Mouse (Mus musculus): ENCODE measurements around the gene Usp33. TPM values are rescaled to one million over a fixed set of nuclear protein-coding genes. Genes with fewer than 3 reads are reported as not detected.
A peak's percentile ranks its signal among the peaks of the same experiment; 100 is the strongest.

Gene Usp33
- polyA plus RNA-seq, 1 experiment from 2014 or later = 13.6 TPM

DNA sequence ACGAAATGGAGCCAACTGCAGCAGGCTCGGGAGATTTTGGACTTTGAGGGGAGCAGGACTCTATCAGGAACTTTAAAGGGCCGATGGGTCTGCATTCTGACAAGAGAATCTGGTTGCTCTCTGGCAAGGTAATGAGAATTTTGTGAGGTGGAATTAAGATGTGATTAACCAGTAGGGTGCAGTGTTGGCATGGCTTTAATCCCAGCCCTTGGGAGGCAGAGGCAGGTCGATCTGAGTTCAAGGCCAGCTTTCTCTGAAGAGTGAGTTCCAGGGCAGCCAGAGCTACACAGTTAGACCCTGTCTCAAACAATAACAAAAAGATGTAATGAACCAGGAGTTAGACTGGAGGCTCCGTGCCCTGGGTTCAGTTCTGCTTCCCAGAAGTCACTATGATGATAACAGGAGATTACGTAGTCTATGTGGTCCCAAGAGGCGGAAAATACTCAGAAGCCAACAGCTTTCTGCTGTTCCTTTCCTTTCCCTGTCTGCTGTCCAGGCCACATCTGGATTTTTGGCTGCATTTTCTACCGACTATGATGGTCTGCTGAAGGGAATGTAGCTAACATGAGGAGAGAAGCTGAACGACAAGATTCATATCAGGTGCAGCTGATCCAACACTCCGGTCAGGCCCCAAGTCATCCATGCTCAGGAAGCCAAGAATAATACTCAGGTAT, 25.2 kb upstream of the Usp33 start:
- no peak overlapping the region for H3K4me2 ChIP-seq (ENCODE audit: low read depth, low read length)
- TF ChIP-seq CTCF (IDR thresholded peaks at IDR 0.05; ENCODE audit: low read depth) (peak; percentile 47), EP300 (IDR thresholded peaks at IDR 0.05; ENCODE audit: low read depth) (no peak)
- no peak overlapping the region for H3K27ac ChIP-seq (ENCODE audit: low read depth)
- no peaks in the 10 kb centered on the region for H3K27me3 ChIP-seq (ENCODE audit: insufficient read depth, low read length)
- no peak overlapping the region for H3K9ac ChIP-seq (replicated peaks)
- no peak for DNase-seq
- no peaks in the 10 kb centered on the region for H3K9me3 ChIP-seq (ENCODE audit: low read length)
- no peak for ATAC-seq
- H3K36me3 ChIP-seq (replicated peaks; ENCODE audit: insufficient read depth, low read length) = 0 out of 2 replicates have a peak, but pooled peaks cover 2% of the 10 kb centered on the region
- no peak overlapping the region for H3K4me3 ChIP-seq (ENCODE audit: low read depth, low read length)
- H3K4me1 ChIP-seq (ENCODE audit: insufficient read depth) = no peaks in the 10 kb centered on the region
- WGBS (ENCODE audit: insufficient replicate concordance) = 81% methylated on average over 10 of the region's 10 CpGs

GRCm38 (mm10) chr3:152321765-152322547, 24.3 kb upstream of the Usp33 start:
- Histone ChIP-seq H3K4me3 (ENCODE audit: low read depth, low read length) (no peak overlapping the region), H3K9me3 (ENCODE audit: low read length) (no peaks in the 10 kb centered on the region), H3K9ac (replicated peaks) (no peak overlapping the region), H3K36me3 (replicated peaks; ENCODE audit: insufficient read depth, low read length) (0 out of 2 replicates have a peak, but pooled peaks cover 2% of the 10 kb centered on the region), H3K4me1 (ENCODE audit: insufficient read depth) (no peaks in the 10 kb centered on the region), H3K27ac (ENCODE audit: low read depth) (no peak overlapping the region), H3K27me3 (ENCODE audit: insufficient read depth, low read length) (no peaks in the 10 kb centered on the region), H3K4me2 (ENCODE audit: low read depth, low read length) (no peak overlapping the region)
- 86% methylated on average over 8 of the region's 8 CpGs for WGBS (ENCODE audit: insufficient replicate concordance)
- no peak for ATAC-seq
- TF ChIP-seq EP300 (IDR thresholded peaks at IDR 0.05; ENCODE audit: low read depth) (no peak), CTCF (IDR thresholded peaks at IDR 0.05; ENCODE audit: low read depth) (no peak)
- DNase-seq = no peak

- no peak overlapping the region for H3K4me3 ChIP-seq (ENCODE audit: low read depth, low read length)
- no peak overlapping the region for H3K27ac ChIP-seq (ENCODE audit: low read depth)
- no peak overlapping the region for H3K4me2 ChIP-seq (ENCODE audit: low read depth, low read length)
- H3K9ac ChIP-seq (replicated peaks) = no peak overlapping the region
- 94% methylated on average over 6 of the region's 6 CpGs for WGBS (ENCODE audit: insufficient replicate concordance)
- no peak for ATAC-seq
- no peaks in the 10 kb centered on the region for H3K4me1 ChIP-seq (ENCODE audit: insufficient read depth)
- TF ChIP-seq EP300 (IDR thresholded peaks at IDR 0.05; ENCODE audit: low read depth) (no peak), CTCF (IDR thresholded peaks at IDR 0.05; ENCODE audit: low read depth) (no peak)
- no peak for DNase-seq
- peaks cover 8% of the 10 kb centered on the region for H3K36me3 ChIP-seq (replicated peaks; ENCODE audit: insufficient read depth, low read length)
- no peaks in the 10 kb centered on the region for H3K27me3 ChIP-seq (ENCODE audit: insufficient read depth, low read length)
- no peaks in the 10 kb centered on the region for H3K9me3 ChIP-seq (ENCODE audit: low read length)
These were observed 14.2 kb upstream of the Usp33 start for GRCm38 (mm10) chr3:152332104-152332503.

DNA sequence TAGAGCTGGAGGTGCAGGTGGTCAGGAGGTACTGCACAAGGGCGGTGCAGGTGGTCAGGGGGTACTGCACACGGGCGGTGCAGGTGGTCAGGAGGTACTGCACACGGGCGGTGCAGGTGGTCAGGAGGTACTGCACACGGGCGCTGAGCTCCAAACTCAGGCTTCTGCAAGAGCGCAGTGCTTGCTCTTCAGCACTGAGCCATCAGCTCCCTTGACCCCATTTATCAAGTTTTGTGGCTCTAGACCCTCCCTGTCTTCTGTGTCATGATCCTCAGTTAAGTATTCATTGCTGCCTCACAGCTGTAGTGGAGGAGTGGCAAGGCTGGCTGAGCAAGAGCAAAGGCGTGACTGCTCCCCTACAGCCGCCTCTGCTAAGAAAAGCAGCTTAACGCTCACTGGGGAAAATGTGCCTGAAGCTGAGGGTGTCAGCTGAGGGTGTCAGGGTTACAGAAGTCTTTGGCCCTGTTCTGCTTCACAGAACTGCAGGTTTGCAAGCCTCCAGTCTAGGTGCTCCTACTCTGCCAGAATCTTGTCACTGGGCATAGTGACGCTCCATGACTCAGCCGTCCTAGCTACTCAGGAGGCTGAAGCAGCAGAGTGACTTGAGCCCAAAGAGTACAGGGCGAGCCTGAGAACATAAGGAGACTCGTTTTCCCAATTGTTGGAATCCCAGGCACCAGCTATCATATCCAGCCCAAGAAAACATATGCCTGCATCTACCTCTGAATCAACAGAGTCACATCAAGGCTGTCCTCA, 13.6 kb upstream of the Usp33 start:
- Histone ChIP-seq H3K4me1 (ENCODE audit: insufficient read depth) (no peaks in the 10 kb centered on the region), H3K27ac (ENCODE audit: low read depth) (no peak overlapping the region), H3K4me3 (ENCODE audit: low read depth, low read length) (no peak overlapping the region), H3K9ac (replicated peaks) (no peak overlapping the region), H3K4me2 (ENCODE audit: low read depth, low read length) (no peak overlapping the region), H3K36me3 (replicated peaks; ENCODE audit: insufficient read depth, low read length) (peaks cover 8% of the 10 kb centered on the region), H3K9me3 (ENCODE audit: low read length) (no peaks in the 10 kb centered on the region), H3K27me3 (ENCODE audit: insufficient read depth, low read length) (no peaks in the 10 kb centered on the region)
- no peak for TF ChIP-seq CTCF (IDR thresholded peaks at IDR 0.05; ENCODE audit: low read depth)
- no peak for TF ChIP-seq EP300 (IDR thresholded peaks at IDR 0.05; ENCODE audit: low read depth)
- DNase-seq = no peak
- ATAC-seq = no peak
- WGBS (ENCODE audit: insufficient replicate concordance) = 87% methylated on average over 15 of the region's 15 CpGs

- WGBS (ENCODE audit: insufficient replicate concordance) = 59% methylated on average over 10 of the region's 10 CpGs
- H3K36me3 ChIP-seq (replicated peaks; ENCODE audit: insufficient read depth, low read length) = peaks cover 8% of the 10 kb centered on the region
- DNase-seq (no peak), ATAC-seq (no peak)
- no peak overlapping the region for H3K9ac ChIP-seq (replicated peaks)
- H3K4me2 ChIP-seq (ENCODE audit: low read depth, low read length) = no peak overlapping the region
- no peak for TF ChIP-seq EP300 (IDR thresholded peaks at IDR 0.05; ENCODE audit: low read depth)
- no peak for TF ChIP-seq CTCF (IDR thresholded peaks at IDR 0.05; ENCODE audit: low read depth)
- H3K9me3 ChIP-seq (ENCODE audit: low read length) = no peaks in the 10 kb centered on the region
- no peaks in the 10 kb centered on the region for H3K27me3 ChIP-seq (ENCODE audit: insufficient read depth, low read length)
- H3K4me3 ChIP-seq (ENCODE audit: low read depth, low read length) = no peak overlapping the region
- no peak overlapping the region for H3K27ac ChIP-seq (ENCODE audit: low read depth)
- no peaks in the 10 kb centered on the region for H3K4me1 ChIP-seq (ENCODE audit: insufficient read depth)
These were observed 12.6 kb upstream of the Usp33 start for GRCm38 (mm10) chr3:152333641-152334040.

GRCm38 (mm10) chr3:152336085-152336484, 10.2 kb upstream of the Usp33 start:
- DNase-seq = no peak
- Histone ChIP-seq H3K4me3 (ENCODE audit: low read depth, low read length) (no peak overlapping the region), H3K27ac (ENCODE audit: low read depth) (no peak overlapping the region), H3K4me2 (ENCODE audit: low read depth, low read length) (no peak overlapping the region), H3K9me3 (ENCODE audit: low read length) (no peaks in the 10 kb centered on the region), H3K9ac (replicated peaks) (no peak overlapping the region), H3K36me3 (replicated peaks; ENCODE audit: insufficient read depth, low read length) (peaks cover 8% of the 10 kb centered on the region), H3K27me3 (ENCODE audit: insufficient read depth, low read length) (no peaks in the 10 kb centered on the region), H3K4me1 (ENCODE audit: insufficient read depth) (peaks cover 4% of the 10 kb centered on the region)
- 82% methylated on average over 8 of the region's 8 CpGs for WGBS (ENCODE audit: insufficient replicate concordance)
- TF ChIP-seq CTCF (IDR thresholded peaks at IDR 0.05; ENCODE audit: low read depth) = no peak
- TF ChIP-seq EP300 (IDR thresholded peaks at IDR 0.05; ENCODE audit: low read depth) = no peak
- ATAC-seq = no peak

Data from liver, postnatal 0 days (tissue).